Mouse (Mus musculus): ENCODE data around the gene Pmm2.

Pmm2 gene

DNA sequence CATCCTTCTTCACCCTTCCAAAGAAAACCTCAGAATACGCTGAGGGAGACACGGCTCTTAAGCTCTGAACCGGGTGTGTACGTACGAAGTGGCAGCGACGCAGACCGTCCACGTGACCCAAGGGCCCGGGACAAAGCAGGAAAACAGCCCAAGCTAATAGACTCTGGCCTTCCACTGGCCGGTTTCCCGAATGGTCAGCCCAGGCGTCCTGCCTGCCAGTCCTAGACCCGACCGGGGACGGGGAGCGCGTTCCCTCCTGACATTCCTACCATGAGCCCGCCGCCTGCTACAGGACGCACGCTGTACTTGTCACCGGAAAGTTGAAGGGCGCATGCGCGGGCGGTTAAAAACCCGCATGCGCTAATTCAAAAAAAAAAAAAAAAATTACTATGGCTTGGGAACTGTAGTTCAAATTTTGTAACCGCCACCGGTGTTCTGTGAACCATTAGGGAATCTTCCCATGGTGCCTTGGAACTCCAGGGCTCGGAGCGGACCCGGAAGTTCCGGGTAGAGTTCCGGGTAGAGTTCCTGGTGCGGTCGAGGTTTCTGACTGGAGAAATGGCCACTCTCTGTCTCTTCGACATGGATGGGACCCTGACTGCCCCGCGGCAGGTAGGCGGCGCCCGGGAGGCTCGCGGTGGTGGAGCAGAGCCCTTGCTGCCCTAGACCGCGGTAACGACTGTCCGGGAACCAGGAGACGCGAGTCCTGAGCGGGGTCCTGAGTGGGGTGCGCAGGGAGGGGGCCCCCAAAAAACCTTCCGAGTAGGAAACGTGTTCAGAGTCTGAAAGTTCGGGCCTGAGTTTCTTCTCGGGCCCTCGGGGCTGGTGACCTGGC, at the start of gene Pmm2, which contains the start of gene Tmem186:
TSS of gene Pmm2 (plus strand) at position 458 of the 835 bp plus-strand sequence.
TSS of gene Tmem186 (minus strand) at position 496 of the 835 bp plus-strand sequence.
- peak; percentile 88 to 91 for DNase-seq

GRCm38 (mm10) chr16:8595411-8595810, 42.1 kb upstream of the Pmm2 start:
- DNase-seq: no peak

- no peak for DNase-seq
These were observed 41.1 kb upstream of the Pmm2 start for GRCm38 (mm10) chr16:8596336-8596735.

- peak in 1 of 2 experiments; percentile 33 for DNase-seq
These were observed 40.0 kb upstream of the Pmm2 start for GRCm38 (mm10) chr16:8597516-8597915.

GRCm38 (mm10) chr16:8603789-8604188, 33.7 kb upstream of the Pmm2 start:
- no peak for DNase-seq

DNA sequence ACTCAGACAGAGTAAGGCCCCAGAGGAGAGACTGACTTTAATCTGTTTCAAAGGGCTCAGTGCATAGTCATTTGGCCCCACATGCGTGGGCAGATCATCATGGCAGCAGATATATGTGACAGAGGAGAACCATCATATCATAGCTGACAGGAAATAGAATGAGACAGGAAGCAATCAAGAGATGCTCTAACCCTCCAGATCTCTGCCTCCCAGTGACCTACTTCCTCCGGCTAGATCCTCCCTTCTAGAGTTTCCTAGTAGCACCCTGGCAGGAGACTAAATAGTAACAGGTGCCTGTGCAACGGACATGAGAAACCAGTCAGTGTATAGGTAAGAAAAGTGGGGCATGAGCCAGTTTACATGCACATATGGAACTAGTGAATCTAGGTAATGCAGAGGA, 27.1 kb upstream of the Pmm2 start:
- no peak for DNase-seq

GRCm38 (mm10) chr16:8612214-8613005, 25.1 kb upstream of the Pmm2 start:
- no peak for DNase-seq

DNA sequence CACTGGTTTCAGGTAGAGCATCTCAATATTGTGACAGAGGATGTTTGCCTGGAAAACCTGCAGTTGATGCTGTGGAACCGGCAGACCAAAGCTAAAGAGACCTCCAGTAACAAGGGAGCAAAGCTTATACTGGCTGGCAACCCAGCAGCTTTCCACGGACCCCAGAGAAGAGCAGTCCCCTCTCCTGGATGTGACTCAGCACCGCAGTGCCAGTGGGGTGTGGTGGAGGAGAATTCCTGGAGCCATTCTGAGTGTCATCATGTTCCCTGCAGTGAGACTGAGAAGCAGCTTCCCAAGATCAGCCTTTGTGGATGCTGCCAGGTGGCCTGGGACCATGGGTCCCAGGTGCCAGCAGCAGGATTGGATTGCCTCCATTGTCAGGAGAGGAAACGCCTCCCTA, 24.4 kb upstream of the Pmm2 start:
- peak; percentile 30 to 49 for DNase-seq

DNA sequence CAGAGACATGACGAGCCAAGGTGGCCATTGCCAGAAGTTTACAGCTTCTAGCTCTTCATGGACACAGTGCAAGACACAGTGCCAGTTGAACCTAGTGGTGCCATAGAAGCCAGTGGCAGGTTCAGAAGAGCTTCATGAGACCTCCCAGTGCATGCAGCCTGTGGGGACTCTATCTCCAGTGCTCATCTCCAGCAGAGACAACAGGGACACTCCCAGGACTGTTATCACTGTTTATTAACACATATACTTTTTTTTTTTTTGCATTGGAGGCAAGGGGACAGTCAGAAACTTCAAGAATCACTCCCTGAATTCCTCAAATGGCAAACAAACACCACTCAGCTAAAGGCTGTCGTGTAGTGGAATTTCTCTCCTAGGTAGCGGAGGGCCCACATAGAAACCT, 24.0 kb upstream of the Pmm2 start:
- DNase-seq: no peak

DNA sequence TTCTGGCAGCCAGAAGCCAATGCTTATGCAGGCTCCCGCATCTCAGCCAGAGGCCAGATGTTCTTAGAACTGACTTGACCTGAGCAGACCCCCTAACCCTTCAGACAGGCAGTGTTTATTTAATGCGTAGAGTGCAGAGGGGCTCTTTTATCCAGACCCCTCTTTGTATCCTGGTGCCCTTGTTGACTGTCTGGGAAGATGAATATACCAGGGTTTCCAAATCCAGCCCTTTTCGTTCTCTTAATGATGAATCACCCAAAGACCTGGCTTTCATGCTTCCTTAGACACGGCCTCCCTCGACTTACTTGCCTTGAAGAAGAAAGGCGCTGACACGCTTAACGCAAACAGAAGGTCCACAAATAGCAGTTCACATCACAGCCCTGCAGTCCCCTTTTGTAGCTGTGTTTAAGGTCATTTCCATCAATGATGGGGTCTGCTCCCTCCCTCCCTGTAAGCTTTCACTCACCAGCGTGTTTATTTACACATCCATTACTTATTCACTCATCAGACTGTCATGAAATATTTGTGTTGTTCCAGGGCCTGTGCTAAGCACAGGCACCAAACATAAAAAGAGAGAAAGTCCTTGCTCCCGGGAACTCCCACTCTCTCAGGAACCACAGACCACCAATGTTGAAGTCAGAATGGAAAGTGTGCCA, 17.7 kb upstream of the Pmm2 start:
- no peak for DNase-seq

- no peak for DNase-seq
These were observed 17.0 kb upstream of the Pmm2 start for GRCm38 (mm10) chr16:8620315-8621115.

GRCm38 (mm10) chr16:8630419-8630818, 7.1 kb upstream of the Pmm2 start:
- DNase-seq: no peak

DNA sequence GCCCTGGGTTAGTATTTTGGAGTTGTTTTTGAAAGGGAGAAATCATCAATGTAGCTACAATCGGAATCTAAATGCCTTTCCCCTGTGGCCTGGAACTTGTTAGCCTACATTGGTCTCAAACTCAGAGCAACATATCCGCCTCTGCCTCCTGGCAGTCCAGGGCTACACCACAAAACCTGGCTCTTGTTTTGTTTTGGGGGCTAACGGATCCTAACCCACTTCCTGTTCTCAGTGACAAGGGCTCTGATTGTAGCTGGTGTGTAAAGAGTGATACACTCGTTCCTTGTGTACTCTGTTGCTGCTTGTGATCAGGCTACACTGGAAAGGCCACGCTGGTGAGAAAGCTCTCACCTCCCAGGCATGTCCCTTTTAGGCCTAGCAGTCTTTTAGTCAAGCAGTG, 6.0 kb upstream of the Pmm2 start:
- DNase-seq: no peak

DNA sequence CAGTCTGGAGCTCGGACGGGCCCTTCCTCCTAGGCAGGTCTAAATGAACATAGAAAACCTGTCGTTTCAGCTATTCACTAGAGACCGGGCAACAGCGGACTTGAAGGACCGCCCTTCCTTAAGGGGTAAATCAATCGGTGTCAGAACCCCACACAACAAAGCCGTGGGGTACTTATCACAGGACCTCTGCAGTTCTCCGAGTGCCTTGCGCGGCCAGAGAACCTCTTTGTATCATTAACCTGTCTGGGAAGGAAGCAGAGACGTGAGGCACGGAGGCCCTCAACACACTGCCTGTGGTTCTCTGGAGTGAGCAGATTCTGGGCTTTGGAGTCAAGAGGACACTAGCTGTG, 632 bp upstream of the Pmm2 start:
- no peak for DNase-seq

DNA sequence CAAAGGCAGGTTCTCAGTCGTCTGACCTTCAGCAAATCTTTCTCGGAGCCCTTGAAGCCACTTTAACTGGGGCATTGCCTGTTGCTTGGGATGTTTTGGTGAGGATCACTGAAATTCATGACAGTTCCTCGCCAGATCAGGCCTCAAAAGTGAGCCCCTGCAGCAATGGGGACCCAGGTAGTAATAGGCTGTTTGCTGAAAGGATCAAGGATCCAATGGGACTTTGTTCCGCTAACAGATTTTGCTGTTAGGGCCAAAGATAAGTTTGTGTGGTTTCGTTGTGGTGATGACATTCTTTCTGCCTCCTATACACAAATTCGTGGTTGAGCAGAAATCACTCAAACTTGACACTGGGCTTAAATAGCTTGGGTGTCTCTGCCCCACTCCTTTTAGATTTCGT, 657 bp downstream of the Pmm2 start:
- DNase-seq: no peak

DNA sequence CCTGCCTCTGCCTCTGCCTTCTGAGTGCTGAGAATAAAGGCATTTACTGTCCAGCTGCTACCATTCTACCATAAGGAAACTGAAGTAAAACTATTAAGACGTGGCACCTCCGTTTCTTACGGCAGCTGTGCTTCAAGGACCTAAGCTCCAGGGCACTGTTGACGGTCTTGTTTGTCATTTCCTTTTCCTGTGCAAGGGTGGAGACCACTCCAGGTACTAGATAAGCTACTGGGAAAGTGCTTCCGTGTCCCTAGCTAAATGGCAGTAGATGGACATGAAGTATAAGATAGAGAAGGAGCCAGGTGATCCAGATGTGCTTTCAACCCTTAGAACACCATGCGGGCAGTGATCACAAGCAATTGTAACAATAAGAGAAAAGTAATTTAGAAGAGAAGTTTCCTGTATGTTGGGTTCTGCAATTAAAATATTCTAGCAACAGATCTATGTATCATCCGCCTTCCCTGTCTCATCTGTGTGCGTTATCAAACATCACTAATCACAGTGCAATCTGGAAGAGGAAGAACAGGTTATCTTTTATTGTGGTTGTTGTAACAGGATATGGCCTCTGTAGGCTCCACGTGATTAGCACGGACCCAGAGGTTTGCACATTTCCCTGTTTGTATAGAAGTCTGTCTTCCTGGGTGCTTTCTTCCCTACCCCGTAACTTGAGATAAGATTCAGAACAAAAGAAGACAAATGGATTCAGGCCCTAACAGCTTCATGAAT, 2.2 kb downstream of the Pmm2 start:
- DNase-seq: no peak

DNA sequence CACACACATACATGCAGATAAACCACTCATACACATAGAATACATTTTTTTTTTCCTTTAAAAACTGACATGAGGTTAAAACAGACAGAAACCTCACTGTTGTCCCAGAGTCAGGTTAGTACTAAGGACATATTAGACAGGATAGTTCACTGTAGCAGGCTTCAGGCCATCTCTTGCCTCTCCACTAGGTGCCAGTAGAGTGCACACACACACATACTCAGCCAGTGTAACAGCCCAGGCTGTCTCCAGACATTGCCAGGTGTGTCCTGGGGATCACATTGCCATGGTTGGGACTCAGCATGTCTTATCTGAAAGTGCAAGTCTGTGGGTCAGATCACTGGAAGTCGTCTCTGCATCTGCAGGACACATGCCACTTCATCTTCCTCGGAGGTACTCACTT, 6.4 kb downstream of the Pmm2 start:
- DNase-seq: peak; percentile 67 to 69

DNA sequence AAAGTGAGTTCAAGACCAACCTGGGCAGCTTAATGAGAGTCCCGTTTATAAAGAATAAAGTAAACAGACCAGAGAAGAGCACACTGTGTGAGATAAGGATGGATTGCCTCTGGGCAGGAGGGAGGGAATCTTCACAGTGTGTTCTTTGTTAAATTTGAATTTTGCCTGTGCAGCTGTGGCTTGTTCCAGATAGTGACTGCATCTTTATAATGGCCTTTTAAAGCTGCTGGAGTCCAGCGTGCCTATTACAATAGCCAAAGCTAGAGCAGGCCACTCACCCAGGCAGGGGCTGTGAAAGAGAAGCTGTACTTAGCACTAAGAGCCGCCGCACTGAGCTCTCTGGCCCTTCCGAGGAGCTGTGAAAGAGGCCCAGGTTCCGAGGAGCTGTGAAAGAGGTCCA, 8.1 kb downstream of the Pmm2 start:
- DNase-seq: no peak

- DNase-seq: no peak
These were observed 12.5 kb downstream of the Pmm2 start for GRCm38 (mm10) chr16:8650007-8650406.

DNA sequence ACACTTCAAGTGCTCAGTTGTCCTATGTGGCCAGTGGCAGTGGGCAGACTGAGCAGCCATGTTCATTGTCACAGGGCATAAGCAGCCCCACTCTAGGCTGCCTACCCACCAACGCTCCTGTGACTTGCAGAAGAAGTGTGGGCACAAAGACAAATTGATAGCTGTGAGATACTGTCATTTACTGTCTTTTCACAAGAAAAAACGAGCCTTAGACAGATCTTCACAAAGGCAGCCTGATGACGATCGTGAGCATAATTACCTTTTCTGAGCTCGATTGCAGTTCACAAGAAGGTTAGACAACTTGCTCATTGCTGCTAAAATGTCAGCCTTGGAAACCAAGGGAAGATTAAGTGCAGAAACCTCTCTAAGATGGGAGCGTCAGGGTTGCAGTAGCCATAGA, 17.6 kb downstream of the Pmm2 start:
- no peak for DNase-seq

GRCm38 (mm10) chr16:8655599-8655998, 18.1 kb downstream of the Pmm2 start:
- DNase-seq: no peak

- DNase-seq: no peak
These were observed 18.8 kb downstream of the Pmm2 start for GRCm38 (mm10) chr16:8656256-8656655.

Measured in cerebellum, postnatal 10 days (tissue).